Mouse (Mus musculus) embryo, embryonic 11 days (tissue): ENCODE results near the gene Dhx16.
A peak's percentile ranks its signal among the peaks of the same experiment; 100 is the strongest.
"Not testable (repeated sequence)": the region's sequence is repeated elsewhere in the genome, so short reads cannot be mapped to it uniquely, and the experiment has no call there.

Source experiments
- DNase-seq: peaks from one replicate; pipeline ENCODE4 v3.0.0-alpha.2; 2015

Dhx16 gene

GRCm38 (mm10) chr17:35921710-35922109 is 42.1 kb downstream of the Dhx16 start:
- DNase-seq, result no peak

- DNase-seq, result no peak
Observed at GRCm38 (mm10) chr17:35922566-35922965, 42.9 kb downstream of the Dhx16 start.

- no peak for DNase-seq
Observed at GRCm38 (mm10) chr17:35923281-35923680, 43.7 kb downstream of the Dhx16 start.

- no peak for DNase-seq
Observed at GRCm38 (mm10) chr17:35927471-35927870, 47.9 kb downstream of the Dhx16 start.

GRCm38 (mm10) chr17:35929534-35929933 is 49.9 kb downstream of the Dhx16 start:
- no peak for DNase-seq

GRCm38 (mm10) chr17:35930627-35931026 is 51.0 kb downstream of the Dhx16 start:
- DNase-seq, result no peak

- no peak for DNase-seq
Observed at GRCm38 (mm10) chr17:35932608-35933007, 53.0 kb downstream of the Dhx16 start.

GRCm38 (mm10) chr17:35935763-35936162 is 56.1 kb downstream of the Dhx16 start:
- not testable (repeated sequence) for DNase-seq

GRCm38 (mm10) chr17:35937700-35938348 is 58.2 kb downstream of the Dhx16 start:
- peak; percentile 63 for DNase-seq

- no peak for DNase-seq
Observed at GRCm38 (mm10) chr17:35939108-35939507, 59.5 kb downstream of the Dhx16 start.

- no peak for DNase-seq
Observed at GRCm38 (mm10) chr17:35939941-35940340, 60.3 kb downstream of the Dhx16 start.
